Mouse (Mus musculus) lung, postnatal 36 days (tissue): ENCODE data around the gene Gm17018.

Experiments used
- DNase-seq: peaks from one replicate; pipeline ENCODE4 v3.0.0; 2022; ENCODE audit warnings: mixed read lengths

Gm17018 gene

GRCm38 (mm10) chr19:45592916-45593315, 32.5 kb downstream of the Gm17018 start:
- no peak for DNase-seq

GRCm38 (mm10) chr19:45594079-45594478, 33.7 kb downstream of the Gm17018 start:
- no peak for DNase-seq

GRCm38 (mm10) chr19:45595481-45595880, 35.1 kb downstream of the Gm17018 start:
- DNase-seq = no peak

GRCm38 (mm10) chr19:45596019-45596418, 35.6 kb downstream of the Gm17018 start:
- DNase-seq = no peak

- DNase-seq = no peak
These were observed 36.0 kb downstream of the Gm17018 start for GRCm38 (mm10) chr19:45596434-45596833.

GRCm38 (mm10) chr19:45597106-45597505, 36.7 kb downstream of the Gm17018 start:
- DNase-seq = no peak

- DNase-seq = no peak
These were observed 42.2 kb downstream of the Gm17018 start for GRCm38 (mm10) chr19:45602606-45603005.

GRCm38 (mm10) chr19:45606701-45607100, 46.3 kb downstream of the Gm17018 start:
- no peak for DNase-seq

GRCm38 (mm10) chr19:45607479-45607878, 47.1 kb downstream of the Gm17018 start:
- DNase-seq = no peak

- no peak for DNase-seq
These were observed 48.4 kb downstream of the Gm17018 start for GRCm38 (mm10) chr19:45608648-45609339.

- DNase-seq = no peak
These were observed 50.4 kb downstream of the Gm17018 start for GRCm38 (mm10) chr19:45610823-45611222.

- DNase-seq = no peak
These were observed 54.0 kb downstream of the Gm17018 start for GRCm38 (mm10) chr19:45614375-45614774.

- DNase-seq = no peak
These were observed 54.5 kb downstream of the Gm17018 start for GRCm38 (mm10) chr19:45614928-45615327.

GRCm38 (mm10) chr19:45615415-45616213, 55.2 kb downstream of the Gm17018 start:
- no peak for DNase-seq

GRCm38 (mm10) chr19:45616214-45616518, 55.8 kb downstream of the Gm17018 start:
- no peak for DNase-seq

GRCm38 (mm10) chr19:45616735-45617134, 56.3 kb downstream of the Gm17018 start:
- DNase-seq = no peak

GRCm38 (mm10) chr19:45618184-45618583, 57.8 kb downstream of the Gm17018 start:
- DNase-seq = no peak

GRCm38 (mm10) chr19:45619744-45620501, 59.5 kb downstream of the Gm17018 start:
- DNase-seq = peak; percentile 32

- DNase-seq = no peak
These were observed 60.6 kb downstream of the Gm17018 start for GRCm38 (mm10) chr19:45621061-45621460.

GRCm38 (mm10) chr19:45622144-45622543, 61.7 kb downstream of the Gm17018 start:
- no peak for DNase-seq

GRCm38 (mm10) chr19:45623710-45624109, 63.3 kb downstream of the Gm17018 start:
- DNase-seq = no peak

- no peak for DNase-seq
These were observed 66.6 kb downstream of the Gm17018 start for GRCm38 (mm10) chr19:45627036-45627435.

- DNase-seq = no peak
These were observed 68.2 kb downstream of the Gm17018 start for GRCm38 (mm10) chr19:45628649-45629048.

- DNase-seq = peak; percentile 37
These were observed 68.8 kb downstream of the Gm17018 start for GRCm38 (mm10) chr19:45629219-45629618.
